Mouse (Mus musculus): ENCODE measurements around the gene Slc4a1.

- TF ChIP-seq CTCF (IDR thresholded peaks at IDR 0.05; ENCODE audit: low read depth) = no peak
- TF ChIP-seq EP300 (IDR thresholded peaks at IDR 0.05; ENCODE audit: low read depth) = no peak
Measured at GRCm38 (mm10) chr11:102386121-102386520, 20.1 kb upstream of the Slc4a1 start.
